Mouse (Mus musculus): ENCODE measurements at regions not wholly inside any gene's neighbourhood (a gene's known extent, or its start where the extent isn't known, plus 50 kb on each side); places are given as distances from the start of the nearest gene placed in this dataset.
A peak's percentile ranks its signal among the peaks of the same experiment; 100 is the strongest.

- ATAC-seq (replicated peaks; ENCODE audit: insufficient number of reproducible peaks, low FRiP score, low TSS enrichment, low read depth), result no peak
These were observed 1543.4 kb upstream of the Tenm3 start for GRCm38 (mm10) chr8:50387189-50387588.

GRCm38 (mm10) chr8:50383697-50384096, 1539.9 kb upstream of the Tenm3 start:
- ATAC-seq (replicated peaks; ENCODE audit: insufficient number of reproducible peaks, low FRiP score, low TSS enrichment, low read depth), result no peak
- no peak overlapping the region for H3K4me2 ChIP-seq (ENCODE audit: low read depth, low read length)
- no peak for DNase-seq (ENCODE audit: low spot score)

More at GRCm38 (mm10) chr8:50387189-50387588, 1543.4 kb upstream of the Tenm3 start:
- Histone ChIP-seq H3K27me3 (ENCODE audit: control insufficient read depth, insufficient read depth, low read length) (no peaks in the 10 kb centered on the region), H3K9ac (replicated peaks; ENCODE audit: low read length) (no peak overlapping the region), H3K36me3 (replicated peaks; ENCODE audit: control insufficient read depth, insufficient read depth, low read depth, low read length) (no peaks in the 10 kb centered on the region), H3K4me2 (ENCODE audit: low read depth, low read length) (no peak overlapping the region), H3K9me3 (replicated peaks; ENCODE audit: control insufficient read depth, low read length) (no peaks in the 10 kb centered on the region), H3K27ac (replicated peaks; ENCODE audit: low read depth, low read length) (no peak overlapping the region), H3K4me3 (ENCODE audit: low read depth, low read length) (no peak overlapping the region), H3K4me1 (ENCODE audit: control insufficient read depth, insufficient read depth, low read length) (no peaks in the 10 kb centered on the region)
- 75% methylated on average over 7 of the region's 7 CpGs for WGBS
- no peak for DNase-seq (ENCODE audit: low spot score)

GRCm38 (mm10) chr8:50379745-50380144, 1536.0 kb upstream of the Tenm3 start:
- Histone ChIP-seq H3K4me2 (ENCODE audit: low read depth, low read length) (no peak overlapping the region), H3K9me3 (replicated peaks; ENCODE audit: control insufficient read depth, low read length) (no peaks in the 10 kb centered on the region), H3K9ac (replicated peaks; ENCODE audit: low read length) (no peak overlapping the region), H3K27me3 (ENCODE audit: control insufficient read depth, insufficient read depth, low read length) (no peaks in the 10 kb centered on the region), H3K27ac (replicated peaks; ENCODE audit: low read depth, low read length) (no peak overlapping the region), H3K4me1 (ENCODE audit: control insufficient read depth, insufficient read depth, low read length) (no peaks in the 10 kb centered on the region), H3K4me3 (ENCODE audit: low read depth, low read length) (no peak overlapping the region), H3K36me3 (replicated peaks; ENCODE audit: control insufficient read depth, insufficient read depth, low read depth, low read length) (no peaks in the 10 kb centered on the region)
- DNase-seq (ENCODE audit: low spot score) (no peak), ATAC-seq (replicated peaks; ENCODE audit: insufficient number of reproducible peaks, low FRiP score, low TSS enrichment, low read depth) (0 out of 2 replicates have a peak, but pooled peaks have one; percentile 44)
- 65% methylated on average over 4 of the region's 4 CpGs for WGBS

More at GRCm38 (mm10) chr8:50383697-50384096, 1539.9 kb upstream of the Tenm3 start:
- H3K9ac ChIP-seq (replicated peaks; ENCODE audit: low read length), result no peak overlapping the region
- no peaks in the 10 kb centered on the region for H3K36me3 ChIP-seq (replicated peaks; ENCODE audit: control insufficient read depth, insufficient read depth, low read depth, low read length)
- no peak overlapping the region for H3K4me3 ChIP-seq (ENCODE audit: low read depth, low read length)
- 85% methylated on average over 2 of the region's 2 CpGs for WGBS
- H3K27me3 ChIP-seq (ENCODE audit: control insufficient read depth, insufficient read depth, low read length), result no peaks in the 10 kb centered on the region
- no peaks in the 10 kb centered on the region for H3K4me1 ChIP-seq (ENCODE audit: control insufficient read depth, insufficient read depth, low read length)
- no peaks in the 10 kb centered on the region for H3K9me3 ChIP-seq (replicated peaks; ENCODE audit: control insufficient read depth, low read length)
- no peak overlapping the region for H3K27ac ChIP-seq (replicated peaks; ENCODE audit: low read depth, low read length)

GRCm38 (mm10) chr8:50373790-50374189, 1530.0 kb upstream of the Tenm3 start:
- H3K27me3 ChIP-seq (ENCODE audit: control insufficient read depth, insufficient read depth, low read length), result no peaks in the 10 kb centered on the region
- ATAC-seq (replicated peaks; ENCODE audit: insufficient number of reproducible peaks, low FRiP score, low TSS enrichment, low read depth) (no peak), DNase-seq (ENCODE audit: low spot score) (no peak)
- no peaks in the 10 kb centered on the region for H3K9me3 ChIP-seq (replicated peaks; ENCODE audit: control insufficient read depth, low read length)
- H3K9ac ChIP-seq (replicated peaks; ENCODE audit: low read length), result no peak overlapping the region
- H3K27ac ChIP-seq (replicated peaks; ENCODE audit: low read depth, low read length), result no peak overlapping the region
- H3K4me3 ChIP-seq (ENCODE audit: low read depth, low read length), result no peak overlapping the region
- H3K4me2 ChIP-seq (ENCODE audit: low read depth, low read length), result no peak overlapping the region
- WGBS, result 71% methylated on average over 2 of the region's 2 CpGs
- no peaks in the 10 kb centered on the region for H3K4me1 ChIP-seq (ENCODE audit: control insufficient read depth, insufficient read depth, low read length)
- H3K36me3 ChIP-seq (replicated peaks; ENCODE audit: control insufficient read depth, insufficient read depth, low read depth, low read length), result no peaks in the 10 kb centered on the region

- H3K27me3 ChIP-seq (ENCODE audit: control insufficient read depth, insufficient read depth, low read length), result no peaks in the 10 kb centered on the region
These were observed 1482.7 kb upstream of the Tenm3 start for GRCm38 (mm10) chr8:50326485-50326884.

GRCm38 (mm10) chr8:50321356-50321963, 1477.7 kb upstream of the Tenm3 start:
- Histone ChIP-seq H3K4me1 (ENCODE audit: control insufficient read depth, insufficient read depth, low read length) (no peaks in the 10 kb centered on the region), H3K4me3 (ENCODE audit: low read depth, low read length) (no peak overlapping the region), H3K4me2 (ENCODE audit: low read depth, low read length) (no peak overlapping the region), H3K27ac (replicated peaks; ENCODE audit: low read depth, low read length) (no peak overlapping the region), H3K27me3 (ENCODE audit: control insufficient read depth, insufficient read depth, low read length) (no peaks in the 10 kb centered on the region), H3K36me3 (replicated peaks; ENCODE audit: control insufficient read depth, insufficient read depth, low read depth, low read length) (no peaks in the 10 kb centered on the region), H3K9ac (replicated peaks; ENCODE audit: low read length) (no peak overlapping the region), H3K9me3 (replicated peaks; ENCODE audit: control insufficient read depth, low read length) (no peaks in the 10 kb centered on the region)
- DNase-seq (ENCODE audit: low spot score) (peak; percentile 17), ATAC-seq (replicated peaks; ENCODE audit: insufficient number of reproducible peaks, low FRiP score, low TSS enrichment, low read depth) (no peak)
- 28% methylated on average over 7 of the region's 7 CpGs for WGBS

More at GRCm38 (mm10) chr8:50326485-50326884, 1482.7 kb upstream of the Tenm3 start:
- H3K9me3 ChIP-seq (replicated peaks; ENCODE audit: control insufficient read depth, low read length), result no peaks in the 10 kb centered on the region
- WGBS, result 77% methylated on average over 3 of the region's 3 CpGs
- H3K4me2 ChIP-seq (ENCODE audit: low read depth, low read length), result no peak overlapping the region
- no peaks in the 10 kb centered on the region for H3K36me3 ChIP-seq (replicated peaks; ENCODE audit: control insufficient read depth, insufficient read depth, low read depth, low read length)
- ATAC-seq (replicated peaks; ENCODE audit: insufficient number of reproducible peaks, low FRiP score, low TSS enrichment, low read depth), result no peak
- H3K27ac ChIP-seq (replicated peaks; ENCODE audit: low read depth, low read length), result no peak overlapping the region
- H3K4me3 ChIP-seq (ENCODE audit: low read depth, low read length), result no peak overlapping the region
- DNase-seq (ENCODE audit: low spot score), result no peak
- H3K9ac ChIP-seq (replicated peaks; ENCODE audit: low read length), result no peak overlapping the region
- H3K4me1 ChIP-seq (ENCODE audit: control insufficient read depth, insufficient read depth, low read length), result no peaks in the 10 kb centered on the region

DNA sequence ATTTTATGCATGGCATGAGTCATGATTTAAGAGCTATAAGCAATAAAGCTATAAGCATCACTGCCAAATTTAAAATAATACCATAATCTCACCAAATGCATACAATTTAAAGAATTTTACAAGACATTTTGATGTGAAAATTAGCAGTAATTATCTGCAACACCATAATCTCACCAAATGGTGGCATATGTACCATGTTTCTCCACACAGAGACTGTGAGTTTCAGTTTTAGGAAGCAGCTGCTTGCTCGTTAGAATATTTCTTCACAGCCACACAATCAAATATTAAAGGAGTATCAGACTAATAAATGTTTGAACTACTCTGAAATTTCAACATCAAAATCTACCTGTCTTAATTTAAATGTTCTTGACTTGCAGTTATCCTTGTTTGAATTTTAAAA, 1472.9 kb upstream of the Tenm3 start:
- 75% methylated on average over 1 of the region's 1 CpGs for WGBS
- no peak for DNase-seq (ENCODE audit: low spot score)
- no peak overlapping the region for H3K9ac ChIP-seq (replicated peaks; ENCODE audit: low read length)
- no peak overlapping the region for H3K4me3 ChIP-seq (ENCODE audit: low read depth, low read length)
- no peak for ATAC-seq (replicated peaks; ENCODE audit: insufficient number of reproducible peaks, low FRiP score, low TSS enrichment, low read depth)
- H3K4me2 ChIP-seq (ENCODE audit: low read depth, low read length), result no peak overlapping the region
- H3K36me3 ChIP-seq (replicated peaks; ENCODE audit: control insufficient read depth, insufficient read depth, low read depth, low read length), result no peaks in the 10 kb centered on the region
- H3K4me1 ChIP-seq (ENCODE audit: control insufficient read depth, insufficient read depth, low read length), result no peaks in the 10 kb centered on the region
- no peak overlapping the region for H3K27ac ChIP-seq (replicated peaks; ENCODE audit: low read depth, low read length)
- H3K9me3 ChIP-seq (replicated peaks; ENCODE audit: control insufficient read depth, low read length), result no peaks in the 10 kb centered on the region
- H3K27me3 ChIP-seq (ENCODE audit: control insufficient read depth, insufficient read depth, low read length), result no peaks in the 10 kb centered on the region

- no peak for ATAC-seq (replicated peaks; ENCODE audit: insufficient number of reproducible peaks, low FRiP score, low TSS enrichment, low read depth)
- Histone ChIP-seq H3K9ac (replicated peaks; ENCODE audit: low read length) (no peak overlapping the region), H3K4me2 (ENCODE audit: low read depth, low read length) (no peak overlapping the region), H3K9me3 (replicated peaks; ENCODE audit: control insufficient read depth, low read length) (no peaks in the 10 kb centered on the region), H3K36me3 (replicated peaks; ENCODE audit: control insufficient read depth, insufficient read depth, low read depth, low read length) (no peaks in the 10 kb centered on the region), H3K27ac (replicated peaks; ENCODE audit: low read depth, low read length) (no peak overlapping the region), H3K4me3 (ENCODE audit: low read depth, low read length) (no peak overlapping the region), H3K27me3 (ENCODE audit: control insufficient read depth, insufficient read depth, low read length) (no peaks in the 10 kb centered on the region), H3K4me1 (ENCODE audit: control insufficient read depth, insufficient read depth, low read length) (no peaks in the 10 kb centered on the region)
- 70% methylated on average over 3 of the region's 3 CpGs for WGBS
- no peak for DNase-seq (ENCODE audit: low spot score)
These were observed 1466.6 kb upstream of the Tenm3 start for GRCm38 (mm10) chr8:50310308-50310707.

Data from embryonic facial prominence, embryonic 11.5 days (tissue).